Mouse (Mus musculus) neural tube, embryonic 14.5 days (tissue): ENCODE measurements around the gene Zbtb20. TPM values are rescaled to one million over a fixed set of nuclear protein-coding genes. Genes with fewer than 3 reads are reported as not detected.

Experiments used
- ATAC-seq: fragments of 200-750 bp; cut with Nextera tagmentation; 2 replicates; pipeline ENCODE4 v1.8.0; 2017; ENCODE audit warnings: low read depth, mild to moderate bottlenecking, moderate TSS enrichment, moderate library complexity
- H3K27ac ChIP-seq: fragments of 300-500 bp; sonication (generic); 2 replicates; pipeline ENCODE4 v1.5.1; 2014; ENCODE audit warnings: low read depth, mild to moderate bottlenecking, control low read depth, low read length, moderate library complexity, mixed read lengths
- H3K27me3 ChIP-seq: fragments of 300-500 bp; sonication (generic); 2 replicates; pipeline ENCODE4 v1.6.1; 2014; ENCODE audit warnings: low read length; ENCODE audit not compliant: control insufficient read depth, insufficient read depth
- H3K36me3 ChIP-seq: fragments of 300-500 bp; sonication (generic); 2 replicates; pipeline ENCODE4 v1.6.1; 2014; ENCODE audit warnings: low read length, mixed read lengths; ENCODE audit not compliant: control insufficient read depth, insufficient read depth
- H3K4me1 ChIP-seq: fragments of 300-500 bp; sonication (generic); 2 replicates; pipeline ENCODE4 v1.6.1; 2014; ENCODE audit warnings: low read length; ENCODE audit not compliant: control insufficient read depth, insufficient read depth
- H3K4me2 ChIP-seq: fragments of 300-500 bp; sonication (generic); 2 replicates; pipeline ENCODE4 v1.6.1; 2014; ENCODE audit warnings: mild to moderate bottlenecking, low read depth, low read length, control low read depth
- H3K4me3 ChIP-seq: fragments of 300-500 bp; sonication (generic); 2 replicates; pipeline ENCODE4 v1.5.1; 2014; ENCODE audit warnings: low read depth, low read length, control low read depth, mixed read lengths
- H3K9ac ChIP-seq: fragments of 300-500 bp; sonication (generic); replicated peaks from 2 replicates; pipeline ENCODE4 v1.6.1; 2014; ENCODE audit warnings: low read depth, mild to moderate bottlenecking, control low read depth, low read length, mixed read lengths
- H3K9me3 ChIP-seq: fragments of 300-500 bp; sonication (generic); 2 replicates; pipeline ENCODE4 v1.6.1; 2016; ENCODE audit warnings: low read length; ENCODE audit not compliant: control insufficient read depth
- WGBS: fragments of 180-500 bp; shearing (Covaris S2); extraction: QIAGEN DNeasy Blood & Tissue Kit; methylation state at CpG from one replicate; pipeline ENCODE4 v1.1.7; 2014; 5-methylcytosine and 5-hydroxymethylcytosine counted together
- polyA plus RNA-seq: library from polyadenylated mRNA; unstranded; fragments of >200 nt; fragmentation: Nextera tagmentation; extraction: Ambion mirVana; gene quantifications from 2 replicates; pipeline ENCODE4 v1.2.1, GENCODE M21; 2014

Zbtb20 gene
- polyA plus RNA-seq, 1 experiment from 2014 or later, result 57.2 TPM

GRCm38 (mm10) chr16:43480532-43480931 lies 604.9 kb downstream of the Zbtb20 start:
- WGBS, result 85% methylated on average over 6 of the region's 6 CpGs
- Histone ChIP-seq H3K4me1 (no peaks in the 10 kb centered on the region), H3K9me3 (no peaks in the 10 kb centered on the region), H3K27ac (no peak overlapping the region), H3K36me3 (no peaks in the 10 kb centered on the region), H3K27me3 (no peaks in the 10 kb centered on the region), H3K4me2 (no peak overlapping the region), H3K9ac (no peak overlapping the region), H3K4me3 (no peak overlapping the region)
- no peak for ATAC-seq

- Histone ChIP-seq H3K9ac (no peak overlapping the region), H3K4me3 (no peak overlapping the region), H3K4me2 (no peak overlapping the region), H3K27me3 (no peaks in the 10 kb centered on the region), H3K9me3 (no peaks in the 10 kb centered on the region), H3K4me1 (no peaks in the 10 kb centered on the region), H3K36me3 (no peaks in the 10 kb centered on the region), H3K27ac (no peak overlapping the region)
- ATAC-seq, result no peak
- 67% methylated on average over 3 of the region's 3 CpGs for WGBS
Measured at GRCm38 (mm10) chr16:43482125-43482524, 606.4 kb downstream of the Zbtb20 start.

GRCm38 (mm10) chr16:43482738-43483137 lies 607.1 kb downstream of the Zbtb20 start:
- H3K27ac ChIP-seq, result no peak overlapping the region
- WGBS, result 95% methylated on average over 2 of the region's 2 CpGs
- H3K9me3 ChIP-seq, result no peaks in the 10 kb centered on the region
- no peaks in the 10 kb centered on the region for H3K36me3 ChIP-seq
- H3K4me1 ChIP-seq, result no peaks in the 10 kb centered on the region
- no peak overlapping the region for H3K4me2 ChIP-seq
- H3K4me3 ChIP-seq, result no peak overlapping the region
- H3K27me3 ChIP-seq, result no peaks in the 10 kb centered on the region
- ATAC-seq, result no peak
- H3K9ac ChIP-seq, result no peak overlapping the region

- Histone ChIP-seq H3K4me1 (no peaks in the 10 kb centered on the region), H3K9me3 (no peaks in the 10 kb centered on the region), H3K27ac (no peak overlapping the region), H3K36me3 (no peaks in the 10 kb centered on the region), H3K27me3 (no peaks in the 10 kb centered on the region), H3K4me3 (no peak overlapping the region), H3K9ac (no peak overlapping the region), H3K4me2 (no peak overlapping the region)
- no peak for ATAC-seq
- WGBS, result 85% methylated on average over 4 of the region's 4 CpGs
Measured at GRCm38 (mm10) chr16:43484400-43484799, 608.7 kb downstream of the Zbtb20 start.

- Histone ChIP-seq H3K4me3 (no peak overlapping the region), H3K4me2 (no peak overlapping the region), H3K9me3 (no peaks in the 10 kb centered on the region), H3K27me3 (no peaks in the 10 kb centered on the region), H3K9ac (no peak overlapping the region), H3K36me3 (no peaks in the 10 kb centered on the region), H3K27ac (no peak overlapping the region), H3K4me1 (no peaks in the 10 kb centered on the region)
- 91% methylated on average over 3 of the region's 3 CpGs for WGBS
- ATAC-seq, result no peak
Measured at GRCm38 (mm10) chr16:43489362-43489761, 613.7 kb downstream of the Zbtb20 start.

- H3K27me3 ChIP-seq, result no peaks in the 10 kb centered on the region
- no peak overlapping the region for H3K27ac ChIP-seq
- ATAC-seq, result no peak
- WGBS, result 93% methylated on average over 12 of the region's 12 CpGs
- no peak overlapping the region for H3K4me3 ChIP-seq
- H3K4me2 ChIP-seq, result no peak overlapping the region
- H3K36me3 ChIP-seq, result no peaks in the 10 kb centered on the region
- H3K9ac ChIP-seq, result no peak overlapping the region
- no peaks in the 10 kb centered on the region for H3K9me3 ChIP-seq
- no peaks in the 10 kb centered on the region for H3K4me1 ChIP-seq
Measured at GRCm38 (mm10) chr16:43489984-43490383, 614.3 kb downstream of the Zbtb20 start.

DNA sequence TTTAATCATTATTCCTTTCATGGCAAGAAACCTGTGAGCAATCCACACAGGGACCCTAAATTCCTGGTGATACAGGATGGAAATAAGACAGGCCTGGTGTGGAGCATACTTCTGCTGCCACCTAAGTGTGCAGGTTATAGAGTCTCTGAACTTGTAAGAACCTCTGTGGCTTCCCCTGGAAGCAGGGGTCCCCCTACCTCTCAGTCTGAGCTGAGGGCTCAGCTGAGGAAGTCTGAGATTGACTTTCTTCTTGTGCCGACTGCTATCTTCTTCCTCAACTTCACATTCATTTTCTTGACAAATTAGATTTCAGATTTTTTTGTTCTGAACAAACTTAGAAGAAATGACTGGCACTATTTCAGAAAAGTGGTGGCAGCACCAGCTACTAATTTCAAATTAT lies 617.2 kb downstream of the Zbtb20 start:
- Histone ChIP-seq H3K4me2 (no peak overlapping the region), H3K36me3 (no peaks in the 10 kb centered on the region), H3K9ac (no peak overlapping the region), H3K4me3 (no peak overlapping the region), H3K27ac (no peak overlapping the region), H3K4me1 (no peaks in the 10 kb centered on the region), H3K27me3 (no peaks in the 10 kb centered on the region), H3K9me3 (no peaks in the 10 kb centered on the region)
- ATAC-seq, result no peak
- 96% methylated on average over 1 of the region's 1 CpGs for WGBS

DNA sequence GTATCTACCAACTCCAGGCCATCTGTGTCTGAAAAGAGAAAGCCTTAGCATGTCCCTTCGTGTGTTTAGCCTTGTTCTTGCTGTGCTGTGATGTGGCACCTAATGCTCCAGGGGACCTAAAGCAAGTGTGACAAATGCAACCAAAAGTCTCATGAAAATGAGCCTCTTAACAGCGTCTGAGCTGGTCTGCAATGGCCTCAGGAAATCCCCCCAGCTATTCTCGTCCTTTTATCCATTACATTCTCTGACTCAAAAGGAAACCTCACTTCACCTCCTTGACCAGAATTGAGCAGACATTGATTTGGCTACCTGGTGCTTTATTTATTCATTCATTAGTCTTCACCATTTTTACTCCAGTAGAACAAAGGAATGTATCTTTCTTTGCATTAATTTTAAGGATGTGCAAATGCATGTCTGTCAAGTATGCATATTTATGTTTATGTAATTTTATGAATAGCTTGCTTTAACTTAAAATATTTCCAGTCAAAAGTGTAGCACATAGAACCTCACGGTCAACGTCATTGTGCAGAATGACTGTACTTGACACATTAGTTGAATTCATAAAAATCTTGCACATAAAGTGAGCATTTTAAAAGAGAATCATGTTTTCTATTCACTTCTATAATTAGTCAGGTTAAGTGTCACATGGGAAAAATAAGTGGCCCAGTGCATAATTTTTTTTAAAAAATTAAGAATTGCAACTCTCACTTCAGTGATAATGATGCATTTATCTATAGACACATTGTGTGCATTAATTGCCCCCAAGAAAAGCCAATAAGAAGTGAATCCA lies 618.1 kb downstream of the Zbtb20 start:
- Histone ChIP-seq H3K9me3 (no peaks in the 10 kb centered on the region), H3K36me3 (no peaks in the 10 kb centered on the region), H3K4me2 (no peak overlapping the region), H3K4me3 (no peak overlapping the region), H3K27me3 (no peaks in the 10 kb centered on the region), H3K9ac (no peak overlapping the region), H3K4me1 (no peaks in the 10 kb centered on the region), H3K27ac (no peak overlapping the region)
- ATAC-seq, result no peak
- WGBS, result 57% methylated on average over 5 of the region's 5 CpGs

- WGBS, result 85% methylated on average over 9 of the region's 9 CpGs
Measured at GRCm38 (mm10) chr16:43495175-43495818, 619.6 kb downstream of the Zbtb20 start.

More at GRCm38 (mm10) chr16:43495175-43495818, 619.6 kb downstream of the Zbtb20 start:
- no peaks in the 10 kb centered on the region for H3K27me3 ChIP-seq
- no peak overlapping the region for H3K4me2 ChIP-seq
- no peak overlapping the region for H3K4me3 ChIP-seq
- H3K36me3 ChIP-seq, result no peaks in the 10 kb centered on the region
- ATAC-seq, result no peak
- no peaks in the 10 kb centered on the region for H3K9me3 ChIP-seq
- H3K9ac ChIP-seq, result no peak overlapping the region
- H3K4me1 ChIP-seq, result no peaks in the 10 kb centered on the region
- no peak overlapping the region for H3K27ac ChIP-seq
